Mouse (Mus musculus): Measurements from ENCODE around the gene Kcnk12.

Gene Kcnk12

GRCm38 (mm10) chr17:87698996-87699765 lies 98.6 kb downstream of the Kcnk12 start:
- no peak for DNase-seq (ENCODE audit: low spot score)

- no peak for DNase-seq (ENCODE audit: low spot score)
These were observed 101.0 kb downstream of the Kcnk12 start for GRCm38 (mm10) chr17:87696814-87697213.

DNA sequence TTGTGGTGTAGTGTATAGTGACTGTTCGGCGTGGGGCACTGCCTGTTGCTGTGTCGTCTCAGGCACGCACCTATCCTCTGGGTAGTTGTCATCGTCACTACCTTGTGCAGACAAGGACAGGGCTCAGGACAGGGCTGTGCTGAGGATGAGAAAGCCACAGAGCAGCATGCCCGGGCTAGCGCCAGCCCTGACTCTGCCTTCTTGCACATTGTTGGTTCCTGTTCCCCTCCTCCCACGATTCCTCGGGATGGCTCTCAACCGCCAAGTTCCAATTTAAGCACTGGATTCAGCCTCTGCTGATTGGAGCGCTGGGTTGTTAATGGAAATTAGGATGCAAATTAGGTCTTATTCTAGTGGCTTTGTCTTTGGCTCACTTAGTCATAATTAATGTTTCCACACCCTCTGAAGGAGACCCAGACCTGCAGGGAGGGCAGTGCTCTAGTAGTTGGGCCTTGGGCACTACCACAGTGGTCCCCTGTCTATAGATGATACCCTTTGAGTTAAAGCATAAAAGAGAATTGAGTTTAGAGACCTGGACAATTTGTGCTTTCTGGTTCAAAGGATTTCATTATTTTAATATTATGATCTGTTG lies 101.8 kb downstream of the Kcnk12 start:
- no peak for DNase-seq (ENCODE audit: low spot score)

Data from retina, embryonic 14.5 days (tissue).